In genomic region chr3:69598261-69599165, GRCm38 (mm10) we compare ENCODE assay signal across 8 mouse cellular contexts. TPM values are rescaled to one million over a fixed set of nuclear protein-coding genes. Genes with fewer than 3 reads are reported as not detected.
DNase-seq lines count a peak whose midpoint lies in the region; ATAC-seq and TF ChIP-seq lines count a peak whose summit lies in the region.

Gene B3galnt1, minus strand, starts transcription at chr3:69598960.

- peak; percentile 84 for ATAC-seq in lung, postnatal 0 days
- no peak for ATAC-seq in erythroid progenitor cell, adult 5-6 weeks (replicated peaks; ENCODE audit: low FRiP score, poor library complexity, severe bottlenecking)

- TF ChIP-seq EP300 in lung, postnatal 0 days (IDR thresholded peaks at IDR 0.05), result no peak

- peak within 1 kb of the TSS; percentile 77 for H3K4me3 ChIP-seq in hindbrain, embryonic 10.5 days
- peak within 1 kb of the TSS; percentile 70 for H3K4me3 ChIP-seq in lung, postnatal 0 days (ENCODE audit: low read depth, low read length)

- WGBS in hindbrain, embryonic 10.5 days, result under 1% methylated on average over 93 of the region's 99 CpGs
- WGBS in lung, postnatal 0 days, result under 1% methylated on average over 61 of the region's 99 CpGs

- peak; percentile 55 for DNase-seq in R1 (ENCODE audit: low read depth, low spot score)
- DNase-seq in cerebellum, adult 9-10 months, result peak; percentile 59
- peak; percentile 33 to 59 for DNase-seq in frontal cortex, postnatal 10 days (ENCODE audit: low spot score in 2 of 2)
- DNase-seq in hindbrain, embryonic 10.5 days (ENCODE audit: low spot score), result peak; percentile 75
- DNase-seq in layer of hippocampus, postnatal 14 days (ENCODE audit: low spot score in 2 of 2), result peak; percentile 61 to 63
- peak; percentile 70 for DNase-seq in lung, postnatal 0 days (ENCODE audit: low spot score)
- DNase-seq in retina, adult 2 months (ENCODE audit: low read depth, low spot score), result peak; percentile 28

- peak; percentile 62 for TF ChIP-seq CTCF in lung, postnatal 0 days (IDR thresholded peaks at IDR 0.05)

- H3K9me3 ChIP-seq in hindbrain, embryonic 10.5 days, result no peaks in the 10 kb centered on the region
- no peaks in the 10 kb centered on the region for H3K9me3 ChIP-seq in lung, postnatal 0 days (ENCODE audit: low read length)

- H3K27ac ChIP-seq in hindbrain, embryonic 10.5 days, result peak within 1 kb of the TSS; percentile 90
- 0 out of 2 replicates have a peak within 1 kb of the TSS, but pooled peaks have one; percentile 43 for H3K27ac ChIP-seq in lung, postnatal 0 days (ENCODE audit: low read length)

- peak within 1 kb of the TSS; percentile 58 for H3K9ac ChIP-seq in lung, postnatal 0 days (replicated peaks; ENCODE audit: low read depth)

- H3K4me2 ChIP-seq in lung, postnatal 0 days (replicated peaks; ENCODE audit: low read depth, low read length), result peak within 1 kb of the TSS; percentile 93

- H3K27me3 ChIP-seq in hindbrain, embryonic 10.5 days (ENCODE audit: insufficient read depth, poor library complexity, severe bottlenecking), result peaks cover 13% of the 10 kb centered on the region; the same call in 1 of the 2 replicates
- H3K27me3 ChIP-seq in lung, postnatal 0 days (replicated peaks; ENCODE audit: insufficient read depth, low read length), result no peaks in the 10 kb centered on the region

- peaks cover 29% of the 10 kb centered on the region for H3K4me1 ChIP-seq in hindbrain, embryonic 10.5 days (replicated peaks)
- H3K4me1 ChIP-seq in lung, postnatal 0 days (ENCODE audit: insufficient read depth, low read depth, low read length), result no peaks in the 10 kb centered on the region

- H3K36me3 ChIP-seq in hindbrain, embryonic 10.5 days, result 0 out of 2 replicates have a peak, but pooled peaks cover 2% of the 10 kb centered on the region
- H3K36me3 ChIP-seq in lung, postnatal 0 days (ENCODE audit: insufficient read depth, low read length), result no peaks in the 10 kb centered on the region

RNA-seq across cellular contexts. Expression of gene B3galnt1, which starts in this region (rescaled TPM):
- polyA plus RNA-seq in hindbrain, embryonic 10.5 days (2016; fragmentation: Nextera tagmentation; extraction: Ambion mirVana), result 33.0 and 33.8 TPM in 2 replicates
- 10 to 100 TPM; 43.2 to 44.5 TPM for total RNA-seq in layer of hippocampus, postnatal 14 days (2021)
- polyA plus RNA-seq in lung, postnatal 0 days (2015; fragmentation: Nextera tagmentation; extraction: Ambion mirVana), result 16.7 and 21.0 TPM in 2 replicates
- 4.0 TPM in 1 of 2 replicates, not detected in the other for total RNA-seq in erythroid progenitor cell, adult 5-6 weeks (2015; ENCODE audit: low replicate concordance)
- total RNA-seq in erythroid progenitor cell, adult 5-6 weeks (2017; ENCODE audit: low replicate concordance), result 0.15 TPM in 1 of 2 replicates, not detected in the other

Comparison
In these comparisons a context has a peak if more than half of its experiments do, and no peak if none do; other contexts are left out.
1. RNA of gene B3galnt1 (total RNA-seq): 43.2 to 44.5 TPM in layer of hippocampus, postnatal 14 days; 0.15 to 4.0 TPM in erythroid progenitor cell, adult 5-6 weeks; every median in the first group is over 4 times any median in the second.
2. Peak in every context shown above with its lines, with median percentiles within 50 percentile points of each other: DNase-seq.